Mouse (Mus musculus) CH12.LX (cell line): Measurements from ENCODE around the gene Gm20671. TPM values are rescaled to one million over a fixed set of nuclear protein-coding genes. Genes with fewer than 3 reads are reported as not detected.

Experiments used
- DNase-seq: peaks from one replicate; pipeline ENCODE4 v3.0.0-alpha.2; 2013; ENCODE audit errors: extremely low read depth
- H3K27ac ChIP-seq: 2 replicates; pipeline ENCODE4 v1.5.1; 2012; ENCODE audit warnings: low read depth, mild to moderate bottlenecking, control low read depth, moderate library complexity; ENCODE audit not compliant: insufficient read depth
- H3K27me3 ChIP-seq: replicated peaks from 2 replicates; pipeline ENCODE3; 2012; ENCODE audit warnings: inconsistent platforms
- H3K36me3 ChIP-seq, 2 experiments: replicated peaks in 1 of 2; 2 replicates each; pipeline versions ENCODE3 to v1.6.1; 2012; ENCODE audit warnings: inconsistent platforms in 1 of 2, low read length in 1 of 2, mild to moderate bottlenecking in 1 of 2, mixed read lengths in 1 of 2, moderate library complexity in 1 of 2; ENCODE audit not compliant: control insufficient read depth in 1 of 2, insufficient read depth in 1 of 2
- H3K4me1 ChIP-seq, 2 experiments: 2 replicates each; pipeline ENCODE4 v1.6.1; 2012; ENCODE audit warnings: inconsistent platforms in 1 of 2, moderate library complexity in 1 of 2; ENCODE audit not compliant: insufficient read depth in 2 of 2, control insufficient read depth in 1 of 2
- H3K4me2 ChIP-seq: 2 replicates; pipeline ENCODE4 v1.6.1; 2012; ENCODE audit warnings: low read depth, mild to moderate bottlenecking, control low read depth; ENCODE audit not compliant: poor library complexity, insufficient read depth, severe bottlenecking
- H3K4me3 ChIP-seq, 3 experiments: fragments of 150-350 bp in 1 of 3; sonication (generic) in 1 of 3; replicated peaks in 1 of 3; 2 replicates each; pipeline versions ENCODE3 to v1.5.1; 2011 to 2012; ENCODE audit warnings: low read depth in 2 of 3, low read length in 2 of 3, mild to moderate bottlenecking in 2 of 3, moderate library complexity in 2 of 3, control low read depth in 1 of 3, improper control_type of control experiment in 1 of 3, inconsistent platforms in 1 of 3, mixed read lengths in 1 of 3; ENCODE audit not compliant: poor library complexity in 1 of 3
- H3K79me2 ChIP-seq: replicated peaks from 2 replicates; pipeline ENCODE4 v1.6.1; 2012; ENCODE audit warnings: mild to moderate bottlenecking, moderate library complexity; ENCODE audit not compliant: control insufficient read depth, poor library complexity, insufficient read depth, severe bottlenecking; ENCODE audit errors: extremely low read depth
- H3K9ac ChIP-seq: 2 replicates; pipeline ENCODE4 v1.6.1; 2012; ENCODE audit warnings: low read depth, mild to moderate bottlenecking, control low read depth, moderate library complexity; ENCODE audit not compliant: insufficient read depth
- H3K9me3 ChIP-seq: replicated peaks from 2 replicates; pipeline ENCODE3; 2012; ENCODE audit warnings: low read length, inconsistent platforms, mixed read lengths
- BHLHE40 ChIP-seq: IDR thresholded peaks from 2 replicates; pipeline ENCODE4 v1.6.1; 2011; ENCODE audit warnings: mild to moderate bottlenecking, low read depth, low read length, improper control_type of control experiment
- E2F4 ChIP-seq: IDR thresholded peaks from 2 replicates; pipeline ENCODE4 v1.6.1; 2011; ENCODE audit warnings: low read depth, low read length, improper control_type of control experiment; ENCODE audit not compliant: insufficient replicate concordance
- EP300 ChIP-seq: IDR thresholded peaks from 2 replicates; pipeline ENCODE4 v1.6.1; 2011; ENCODE audit warnings: low read length, improper control_type of control experiment
- ETS1 ChIP-seq: conservative IDR thresholded peaks from 2 replicates; pipeline ENCODE4 v1.6.1; 2012; ENCODE audit warnings: low read depth, mild to moderate bottlenecking, inconsistent platforms, low read length, improper control_type of control experiment, moderate library complexity
- GABPA ChIP-seq: IDR thresholded peaks from 2 replicates; pipeline ENCODE4 v1.6.1; 2012; ENCODE audit warnings: low read depth, low read length, improper control_type of control experiment, inconsistent platforms; ENCODE audit not compliant: insufficient replicate concordance
- HCFC1 ChIP-seq: IDR thresholded peaks from 2 replicates; pipeline ENCODE4 v1.6.1; 2012; ENCODE audit warnings: low read depth, mild to moderate bottlenecking, inconsistent platforms, low read length, improper control_type of control experiment
- IRF4 ChIP-seq: IDR thresholded peaks from 2 replicates; pipeline ENCODE4 v1.6.1; 2014; ENCODE audit warnings: low read depth, mild to moderate bottlenecking, inconsistent platforms, low read length, improper control_type of control experiment
- JUN ChIP-seq: IDR thresholded peaks from 2 replicates; pipeline ENCODE4 v1.6.1; 2011; ENCODE audit warnings: low read depth, mild to moderate bottlenecking, low read length, improper control_type of control experiment, moderate library complexity; ENCODE audit not compliant: insufficient read depth
- JUND ChIP-seq: conservative IDR thresholded peaks from 2 replicates; pipeline ENCODE4 v1.6.1; 2011; ENCODE audit warnings: low read depth, low read length, improper control_type of control experiment
- KAT2A ChIP-seq: IDR thresholded peaks from 2 replicates; pipeline ENCODE4 v1.6.1; 2012; ENCODE audit warnings: low read length, improper control_type of control experiment, inconsistent platforms; ENCODE audit not compliant: insufficient replicate concordance
- MAFK ChIP-seq: IDR thresholded peaks from 2 replicates; pipeline ENCODE4 v1.6.1; 2011; ENCODE audit warnings: low read length, improper control_type of control experiment; ENCODE audit not compliant: insufficient replicate concordance
- MXI1 ChIP-seq: IDR thresholded peaks from 2 replicates; pipeline ENCODE4 v1.6.1; 2011; ENCODE audit warnings: mild to moderate bottlenecking, low read depth, low read length, improper control_type of control experiment
- MYC ChIP-seq: IDR thresholded peaks from 2 replicates; pipeline ENCODE4 v1.6.1; 2011; ENCODE audit warnings: low read depth, mild to moderate bottlenecking, improper control_type of control experiment, low read length
- PAX5 ChIP-seq: IDR thresholded peaks from 2 replicates; pipeline ENCODE4 v1.6.1; 2012; ENCODE audit warnings: low read length, inconsistent platforms, mixed read lengths
- POLR2A ChIP-seq: IDR thresholded peaks from 2 replicates; pipeline ENCODE4 v1.6.1; 2011; ENCODE audit warnings: low read depth, mild to moderate bottlenecking, improper control_type of control experiment, low read length
- RAD21 ChIP-seq: IDR thresholded peaks from 2 replicates; pipeline ENCODE4 v1.6.1; 2011; ENCODE audit warnings: low read depth, mild to moderate bottlenecking, low read length, improper control_type of control experiment, moderate library complexity
- RCOR1 ChIP-seq: conservative IDR thresholded peaks from 2 replicates; pipeline ENCODE4 v1.6.1; 2012; ENCODE audit warnings: low read depth, mild to moderate bottlenecking, inconsistent platforms, low read length, improper control_type of control experiment
- TCF12 ChIP-seq: IDR thresholded peaks from 2 replicates; pipeline ENCODE4 v1.6.1; 2014; ENCODE audit warnings: low read depth, mild to moderate bottlenecking, inconsistent platforms, low read length, improper control_type of control experiment
- USF2 ChIP-seq: conservative IDR thresholded peaks from 2 replicates; pipeline ENCODE4 v1.6.1; 2011; ENCODE audit warnings: low read depth, low read length, improper control_type of control experiment
- ZC3H11A ChIP-seq: IDR thresholded peaks from 2 replicates; pipeline ENCODE4 v1.6.1; 2012; ENCODE audit warnings: low read depth, mild to moderate bottlenecking, inconsistent platforms, low read length, improper control_type of control experiment
- ZMIZ1 ChIP-seq: IDR thresholded peaks from 2 replicates; pipeline ENCODE4 v1.6.1; 2012; ENCODE audit warnings: low read depth, mild to moderate bottlenecking, inconsistent platforms, low read length, improper control_type of control experiment
- dilution Hi-C: fragments of 300-500 bp; cut with MboI; formaldehyde crosslinking; loops from 2 replicates; pipeline ENCODE4 v1.14.3; 2020; ENCODE audit warnings: low sequenced_read_pairs; ENCODE audit not compliant: extremely low pct_unique_long_range_greater_than_20kb, extremely low pct_ligation_motif_present
- in situ Hi-C: fragments of 300-500 bp; cut with MboI; formaldehyde crosslinking; loops from 3 replicates; pipeline ENCODE4 v1.14.3; 2019; ENCODE audit warnings: low sequenced_read_pairs, low pct_ligation_motif_present, low pct_unique_long_range_greater_than_20kb, mixed read lengths
- polyA plus RNA-seq: library from polyadenylated mRNA; unstranded; fragments of >175 nt; gene quantifications from 2 replicates; pipeline ENCODE4 v1.2.1, GENCODE M21; 2012; ENCODE audit warnings: low read depth; ENCODE audit not compliant: insufficient read length
- total RNA-seq, 2 experiments: library from RNA; depleted of rRNA; stranded (reverse); fragments of 300-350 nt in 1 of 2; fragments of >200 nt in 1 of 2; gene quantifications; 2 replicates each; pipeline ENCODE4 v1.2.3; 2012 to 2014

Gene Gm20671
- total and polyA plus RNA-seq, 3 experiments, result 0.81 TPM; not detected in 2

- in situ Hi-C loops (no loop called here), dilution Hi-C loops (no loop called here)
- H3K9ac ChIP-seq, result no peak overlapping the region
- no peak overlapping the region for H3K4me2 ChIP-seq
- no peak for DNase-seq
- peaks cover 26 to 61% of the 10 kb centered on the region in 2 experiments for H3K36me3 ChIP-seq
- H3K27ac ChIP-seq, result no peak overlapping the region
- TF ChIP-seq MYC (no peak), TCF12 (no peak), MAFK (no peak), USF2 (no peak), ZMIZ1 (no peak), ETS1 (no peak), EP300 (no peak), ZC3H11A (no peak), GABPA (no peak), MXI1 (no peak), RAD21 (no peak), E2F4 (no peak)
- H3K4me1 ChIP-seq, result peaks cover 2 to 23% of the 10 kb centered on the region in 2 experiments; a peak in 3 of 4 replicates
- no peaks in the 10 kb centered on the region for H3K27me3 ChIP-seq
- H3K9me3 ChIP-seq, result no peaks in the 10 kb centered on the region
- H3K4me3 ChIP-seq, result no peak overlapping the region
- H3K79me2 ChIP-seq, result peaks cover 89% of the 10 kb centered on the region
Observed at GRCm38 (mm10) chr5:32849178-32849577, 22.3 kb upstream of the Gm20671 start.

DNA sequence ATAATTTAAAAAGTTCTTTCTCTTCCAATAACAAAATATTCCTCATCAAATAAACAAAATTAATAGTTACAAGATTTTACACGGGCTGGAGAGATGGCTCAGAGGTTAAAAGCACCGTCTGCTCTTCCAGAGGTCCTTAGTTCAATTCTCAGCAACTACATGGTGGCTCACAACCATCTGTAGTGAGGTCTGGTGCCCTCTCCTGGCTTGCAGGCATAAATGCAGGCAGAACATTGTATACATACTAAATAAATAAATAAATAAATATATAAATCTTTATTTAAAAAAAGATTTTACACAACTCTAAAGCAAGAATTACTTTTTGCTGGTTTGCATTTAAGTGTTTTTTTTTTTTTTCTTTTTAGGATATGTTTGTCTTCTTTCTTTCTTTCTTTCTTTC lies 13.1 kb upstream of the Gm20671 start:
- H3K9ac ChIP-seq, result no peak overlapping the region
- TF ChIP-seq MYC, result no peak
- TF ChIP-seq ZC3H11A, result no peak
- TF ChIP-seq BHLHE40, result no peak
- no peak for TF ChIP-seq ETS1
- no peak for TF ChIP-seq RCOR1
- TF ChIP-seq IRF4, result no peak
- TF ChIP-seq KAT2A, result no peak
- no peak for TF ChIP-seq JUND
- no peak for TF ChIP-seq HCFC1
- TF ChIP-seq POLR2A, result no peak
- TF ChIP-seq JUN, result no peak
- TF ChIP-seq PAX5, result no peak
- TF ChIP-seq, all 38 proteins: peak for 0
- Histone ChIP-seq H3K9me3 (no peaks in the 10 kb centered on the region), H3K27ac (no peak overlapping the region), H3K79me2 (peaks cover 13% of the 10 kb centered on the region), H3K4me2 (no peak overlapping the region), H3K4me3 (no peak overlapping the region), H3K27me3 (no peaks in the 10 kb centered on the region), H3K4me1 (no peaks in the 10 kb centered on the region), H3K36me3 (peaks cover 72 to 87% of the 10 kb centered on the region in 2 experiments)
- no peak for DNase-seq
- in situ Hi-C loops (no loop called here), dilution Hi-C loops (no loop called here)
